Mouse (Mus musculus) MEL (cell line): ENCODE data around the gene Pde11a. TPM values are rescaled to one million over a fixed set of nuclear protein-coding genes. Genes with fewer than 3 reads are reported as not detected.

Experiments
- DNase-seq: peaks from one replicate; pipeline ENCODE4 v3.0.0; 2011; ENCODE audit warnings: low read depth, low spot score
- H3K27ac ChIP-seq: 2 replicates; pipeline ENCODE4 v1.5.1; 2012; ENCODE audit warnings: low read depth, mild to moderate bottlenecking, control low read depth, low read length, moderate library complexity; ENCODE audit not compliant: control insufficient read depth
- H3K27me3 ChIP-seq, 2 experiments: fragments of 150-350 bp in 1 of 2; sonication (generic) in 1 of 2; 2 replicates each; pipeline ENCODE4 v1.6.1; 2012; ENCODE audit warnings: low read length in 2 of 2, mild to moderate bottlenecking in 2 of 2, improper control_type of control experiment in 1 of 2, moderate library complexity in 1 of 2; ENCODE audit not compliant: insufficient read depth in 2 of 2, control insufficient read depth in 1 of 2
- H3K36me3 ChIP-seq, 2 experiments: 2 replicates each; pipeline ENCODE4 v1.6.1; 2012 to 2014; ENCODE audit warnings: low read length in 2 of 2, improper control_type of control experiment in 1 of 2, inconsistent platforms in 1 of 2, mild to moderate bottlenecking in 1 of 2; ENCODE audit not compliant: insufficient read depth in 2 of 2, control insufficient read depth in 1 of 2
- H3K4me1 ChIP-seq, 2 experiments: fragments of 150-350 bp in 1 of 2; sonication (generic) in 1 of 2; 2 replicates each; pipeline ENCODE4 v1.6.1; 2012; ENCODE audit warnings: low read length in 2 of 2, improper control_type of control experiment in 1 of 2, mild to moderate bottlenecking in 1 of 2; ENCODE audit not compliant: insufficient read depth in 2 of 2, control insufficient read depth in 1 of 2
- H3K4me3 ChIP-seq, 2 experiments: fragments of 150-350 bp in 1 of 2; sonication (generic) in 1 of 2; 2 replicates each; pipeline ENCODE4 v1.5.1; 2012; ENCODE audit warnings: low read depth in 2 of 2, low read length in 2 of 2, mild to moderate bottlenecking in 2 of 2, moderate library complexity in 2 of 2, control low read depth in 1 of 2, improper control_type of control experiment in 1 of 2; ENCODE audit not compliant: control insufficient read depth in 1 of 2, insufficient read depth in 1 of 2
- H3K79me2 ChIP-seq: 2 replicates; pipeline ENCODE4 v1.6.1; 2012; ENCODE audit warnings: mild to moderate bottlenecking, low read length, moderate library complexity; ENCODE audit not compliant: control insufficient read depth, poor library complexity, insufficient read depth
- H3K9ac ChIP-seq: 2 replicates; pipeline ENCODE4 v1.6.1; 2012; ENCODE audit warnings: low read depth, mild to moderate bottlenecking, control low read depth, low read length, moderate library complexity; ENCODE audit not compliant: control insufficient read depth, poor library complexity, severe bottlenecking
- H3K9me3 ChIP-seq: fragments of 150-350 bp; sonication (generic); replicated peaks from 2 replicates; pipeline ENCODE4 v1.6.1; 2012; ENCODE audit warnings: mild to moderate bottlenecking, low read length, improper control_type of control experiment, moderate library complexity; ENCODE audit not compliant: insufficient read depth
- ELF1 ChIP-seq: IDR thresholded peaks from 2 replicates; pipeline ENCODE4 v1.6.1; 2014; ENCODE audit warnings: low read depth, mild to moderate bottlenecking, inconsistent platforms, low read length, improper control_type of control experiment, moderate library complexity
- EP300 ChIP-seq, 2 experiments: IDR thresholded peaks; 2 replicates each; pipeline ENCODE4 v1.6.1; 2011; ENCODE audit warnings: improper control_type of control experiment in 2 of 2, low read length in 2 of 2, low read depth in 1 of 2, mild to moderate bottlenecking in 1 of 2
- ETS1 ChIP-seq: IDR thresholded peaks from 2 replicates; pipeline ENCODE4 v1.6.1; 2012; ENCODE audit warnings: low read depth, mild to moderate bottlenecking, inconsistent platforms, low read length, improper control_type of control experiment, moderate library complexity
- MAZ ChIP-seq: IDR thresholded peaks from 2 replicates; pipeline ENCODE4 v1.6.1; 2012; ENCODE audit warnings: low read depth, mild to moderate bottlenecking, inconsistent platforms, low read length, improper control_type of control experiment
- MEF2A ChIP-seq: IDR thresholded peaks from 2 replicates; pipeline ENCODE4 v1.6.1; 2014; ENCODE audit warnings: low read depth, mild to moderate bottlenecking, inconsistent platforms, low read length, improper control_type of control experiment; ENCODE audit not compliant: poor library complexity, insufficient replicate concordance, severe bottlenecking; ENCODE audit errors: extremely low read depth
- MXI1 ChIP-seq: IDR thresholded peaks from 2 replicates; pipeline ENCODE4 v1.6.1; 2011; ENCODE audit warnings: mild to moderate bottlenecking, low read depth, low read length, improper control_type of control experiment
- MYC ChIP-seq: IDR thresholded peaks from 2 replicates; pipeline ENCODE4 v1.6.1; 2011; ENCODE audit warnings: low read depth, mild to moderate bottlenecking, low read length, improper control_type of control experiment, moderate library complexity
- NELFE ChIP-seq: IDR thresholded peaks from 2 replicates; pipeline ENCODE4 v1.6.1; 2011; ENCODE audit warnings: low read depth, low read length, improper control_type of control experiment
- POLR2AphosphoS2 ChIP-seq: IDR thresholded peaks from 2 replicates; pipeline ENCODE4 v1.6.1; 2011; ENCODE audit warnings: low read length, improper control_type of control experiment
- RAD21 ChIP-seq: IDR thresholded peaks from 2 replicates; pipeline ENCODE4 v1.6.1; 2011; ENCODE audit warnings: mild to moderate bottlenecking, low read depth, low read length, improper control_type of control experiment
- RCOR1 ChIP-seq: IDR thresholded peaks from 2 replicates; pipeline ENCODE4 v1.6.1; 2012; ENCODE audit warnings: low read depth, mild to moderate bottlenecking, inconsistent platforms, low read length, improper control_type of control experiment
- SMC3 ChIP-seq: IDR thresholded peaks from 2 replicates; pipeline ENCODE4 v1.6.1; 2011; ENCODE audit warnings: low read depth, low read length, improper control_type of control experiment
- TAL1 ChIP-seq: IDR thresholded peaks from 2 replicates; pipeline ENCODE4 v1.6.1; 2012; ENCODE audit warnings: mild to moderate bottlenecking, inconsistent platforms, low read length, moderate library complexity, mixed read lengths
- TBP ChIP-seq: IDR thresholded peaks from 2 replicates; pipeline ENCODE4 v1.8.0; 2011; ENCODE audit warnings: low read depth, low read length, improper control_type of control experiment
- ZC3H11A ChIP-seq: IDR thresholded peaks from 2 replicates; pipeline ENCODE4 v1.6.1; 2012; ENCODE audit warnings: low read depth, mild to moderate bottlenecking, inconsistent platforms, low read length, improper control_type of control experiment
- ZKSCAN1 ChIP-seq: IDR thresholded peaks from 2 replicates; pipeline ENCODE4 v1.6.1; 2012; ENCODE audit warnings: low read depth, mild to moderate bottlenecking, inconsistent platforms, low read length, improper control_type of control experiment, moderate library complexity
- ZMIZ1 ChIP-seq: IDR thresholded peaks from 2 replicates; pipeline ENCODE4 v1.6.1; 2012; ENCODE audit warnings: low read depth, mild to moderate bottlenecking, inconsistent platforms, low read length, improper control_type of control experiment, moderate library complexity
- polyA plus RNA-seq, 2 experiments: library from polyadenylated mRNA; stranded (reverse) in 1 of 2; unstranded in 1 of 2; fragments of >175 nt in 1 of 2; fragments of >200 nt in 1 of 2; gene quantifications; 2 replicates each; pipeline versions ENCODE4 v1.2.1 to v1.2.4; 2012; ENCODE audit warnings: low replicate concordance in 2 of 2, low read depth in 1 of 2; ENCODE audit not compliant: insufficient read length in 2 of 2, insufficient read depth in 1 of 2, missing spikeins in 1 of 2
- total RNA-seq: library from RNA; depleted of rRNA; stranded (reverse); fragments of 300-350 nt; gene quantifications from 2 replicates; pipeline ENCODE4 v1.2.3, GENCODE M21; 2012

The Pde11a gene
- total and polyA plus RNA-seq, 3 experiments, result not detected

DNA sequence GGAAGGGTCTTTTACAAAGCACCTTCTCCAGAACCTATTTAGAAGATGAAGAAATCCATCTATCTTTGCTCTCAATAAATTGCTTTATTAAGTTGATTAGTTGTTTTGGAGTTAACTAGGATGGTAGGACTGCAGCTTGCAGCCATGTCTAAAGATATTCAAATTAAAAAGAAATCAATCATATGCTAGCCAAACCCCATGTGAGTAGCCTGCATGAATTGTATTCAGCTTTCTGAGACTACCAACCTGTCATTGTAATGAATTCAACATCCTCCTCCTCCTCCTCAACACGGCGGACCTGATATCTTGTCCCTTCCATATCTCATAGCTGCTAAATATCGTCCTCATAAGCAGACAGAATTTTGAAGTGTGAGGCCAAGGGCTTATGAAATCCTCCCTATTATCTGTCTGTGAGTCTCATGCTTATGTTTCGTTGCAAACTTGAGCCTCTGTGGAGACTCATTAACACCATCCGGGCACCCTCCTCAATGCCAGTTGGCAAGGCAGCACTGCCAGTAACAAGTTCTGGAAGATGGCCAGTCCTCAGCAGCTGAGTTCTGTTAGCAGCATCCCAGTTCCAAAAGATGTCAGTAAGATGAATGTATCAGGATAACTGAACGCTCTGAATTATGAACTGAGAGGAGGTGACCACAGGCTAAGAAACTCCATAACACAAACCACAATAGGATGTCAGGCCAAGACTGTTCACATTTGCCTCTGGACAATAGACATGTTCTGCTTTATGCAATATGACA is 55.0 kb downstream of the Pde11a start:
- Histone ChIP-seq H3K36me3 (no peaks in the 10 kb centered on the region), H3K4me1 (no peaks in the 10 kb centered on the region), H3K79me2 (no peaks in the 10 kb centered on the region), H3K27ac (no peak overlapping the region), H3K4me3 (no peak overlapping the region), H3K9ac (no peak overlapping the region), H3K27me3 (no peaks in the 10 kb centered on the region), H3K9me3 (no peaks in the 10 kb centered on the region)
- no peak for TF ChIP-seq NELFE
- no peak for TF ChIP-seq TAL1
- no peak for TF ChIP-seq TBP
- no peak for TF ChIP-seq ETS1
- TF ChIP-seq MAZ, result no peak
- no peak for TF ChIP-seq RAD21
- no peak for TF ChIP-seq SMC3
- no peak for TF ChIP-seq ZC3H11A
- no peak for TF ChIP-seq RCOR1
- TF ChIP-seq ZKSCAN1, result no peak
- TF ChIP-seq MXI1, result no peak
- no peak for TF ChIP-seq ELF1
- no peak for DNase-seq

- DNase-seq, result no peak
- TF ChIP-seq MAZ (no peak), MYC (no peak), MEF2A (no peak), ZC3H11A (no peak), MXI1 (no peak), EP300 (IDR thresholded peaks at IDR 0.05; ENCODE audit: low read depth in 1 of 2, low read length in 2 of 2) (no peak), ZMIZ1 (no peak), POLR2AphosphoS2 (no peak)
Observed at GRCm38 (mm10) chr2:76269494-76269893, 69.1 kb downstream of the Pde11a start.

More at GRCm38 (mm10) chr2:76269494-76269893, 69.1 kb downstream of the Pde11a start:
- no peaks in the 10 kb centered on the region for H3K27me3 ChIP-seq
- H3K4me3 ChIP-seq, result no peak overlapping the region
- H3K79me2 ChIP-seq, result no peaks in the 10 kb centered on the region
- H3K4me1 ChIP-seq, result peaks cover 0 to 5% of the 10 kb centered on the region in 2 experiments; a peak in 1 of 4 replicates
- no peak overlapping the region for H3K27ac ChIP-seq
- H3K9ac ChIP-seq, result no peak overlapping the region
- H3K36me3 ChIP-seq, result peaks cover 0 to 2% of the 10 kb centered on the region in 2 experiments; a peak in 1 of 4 replicates
- no peaks in the 10 kb centered on the region for H3K9me3 ChIP-seq
